Mouse (Mus musculus) bone marrow macrophage, adult 2 months (primary cell): Measurements from ENCODE around the gene Aldh16a1. TPM values are rescaled to one million over a fixed set of nuclear protein-coding genes. Genes with fewer than 3 reads are reported as not detected.

Experiments used
- H3K27ac ChIP-seq: 2 replicates; pipeline ENCODE4 v1.5.1; 2012; ENCODE audit warnings: low read depth, low read length; ENCODE audit not compliant: insufficient read depth
- H3K4me1 ChIP-seq: 2 replicates; pipeline ENCODE4 v1.6.1; 2012; ENCODE audit warnings: low read length; ENCODE audit not compliant: control insufficient read depth, insufficient read depth
- H3K4me3 ChIP-seq: 2 replicates; pipeline ENCODE4 v1.5.1; 2012; ENCODE audit warnings: mild to moderate bottlenecking, low read length, moderate library complexity; ENCODE audit not compliant: insufficient read depth
- CTCF ChIP-seq: IDR thresholded peaks from 2 replicates; pipeline ENCODE4 v1.5.1; 2012; ENCODE audit warnings: low read depth, mild to moderate bottlenecking, low read length, moderate library complexity
- POLR2A ChIP-seq: IDR thresholded peaks from 2 replicates; pipeline ENCODE4 v1.6.1; 2012; ENCODE audit warnings: mild to moderate bottlenecking, low read depth, low read length, borderline replicate concordance
- polyA plus RNA-seq: library from polyadenylated mRNA; stranded (reverse); fragments of >200 nt; gene quantifications from 2 replicates; pipeline ENCODE4 v1.2.4, GENCODE M21; 2012; ENCODE audit not compliant: missing spikeins, insufficient read depth, insufficient read length

The Aldh16a1 gene
- polyA plus RNA-seq, 1 experiment, result 89.0 TPM

DNA sequence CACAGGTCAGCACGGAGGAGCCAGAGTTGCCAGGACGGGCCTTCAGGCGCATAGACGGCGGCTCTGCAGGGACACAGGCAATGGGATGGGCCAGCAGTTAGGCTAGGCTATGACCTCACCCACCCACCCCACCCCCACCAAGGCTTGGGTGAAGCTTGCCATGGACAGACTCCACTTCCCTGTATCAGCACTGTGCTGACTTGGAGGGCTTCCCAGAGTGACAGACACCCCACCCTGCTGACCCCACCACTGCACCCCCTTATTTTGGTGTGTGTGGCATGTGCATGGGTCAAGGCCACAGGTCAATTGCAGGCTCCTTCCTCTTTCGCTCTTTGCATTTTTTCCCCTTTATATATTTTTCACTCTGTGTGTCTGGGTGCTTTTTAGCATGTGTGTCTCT lies 59.0 kb downstream of the Aldh16a1 start:
- no peak overlapping the region for H3K4me3 ChIP-seq
- no peak for TF ChIP-seq POLR2A
- no peak for TF ChIP-seq CTCF
- peaks cover 42% of the 10 kb centered on the region for H3K4me1 ChIP-seq
- peak overlapping the region; percentile 72 for H3K27ac ChIP-seq

DNA sequence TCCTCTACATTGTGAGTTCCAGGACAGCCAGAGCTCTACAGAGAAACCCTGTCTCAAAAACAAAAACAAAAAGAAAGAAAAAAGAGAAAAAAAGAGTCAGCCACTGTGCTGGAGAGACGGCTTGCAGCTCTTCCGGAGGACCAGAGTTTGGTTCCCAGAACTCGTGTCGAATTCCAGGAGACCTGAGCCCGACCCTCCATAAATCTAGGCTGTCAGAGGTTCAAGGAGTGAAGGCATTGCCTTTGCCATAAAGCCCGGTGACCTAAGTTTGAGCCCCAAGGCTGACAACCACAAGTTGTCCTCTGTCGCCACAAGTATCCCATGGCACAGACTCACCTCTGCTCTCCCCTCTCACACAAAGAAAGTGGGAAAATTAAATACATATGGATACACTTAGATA lies 60.3 kb downstream of the Aldh16a1 start:
- H3K4me1 ChIP-seq, result peaks cover 42% of the 10 kb centered on the region
- TF ChIP-seq CTCF (no peak), POLR2A (no peak)

DNA sequence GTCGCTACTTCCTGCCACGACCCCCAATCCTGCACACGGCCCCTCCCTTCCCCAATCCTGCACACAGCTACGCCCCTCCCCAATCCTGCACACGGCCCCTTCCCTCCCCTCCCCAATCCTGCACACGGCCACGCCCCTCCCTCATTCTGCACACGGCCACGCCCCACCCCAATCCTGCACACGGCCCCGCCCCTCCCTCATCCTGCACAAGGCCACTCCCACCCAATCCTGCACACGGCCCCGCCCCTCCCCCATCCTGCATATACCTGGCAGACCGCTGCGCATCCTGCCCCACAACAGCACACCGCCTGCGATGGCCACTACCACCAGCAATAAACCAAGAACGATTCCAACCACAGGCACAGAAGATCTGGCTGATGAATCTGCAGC lies 60.9 kb downstream of the Aldh16a1 start:
- Histone ChIP-seq H3K4me3 (no peak overlapping the region), H3K27ac (no peak overlapping the region), H3K4me1 (peaks cover 40% of the 10 kb centered on the region)
- TF ChIP-seq CTCF (no peak), POLR2A (no peak)

More for the DNA sequence above, 60.3 kb downstream of the Aldh16a1 start:
- H3K27ac ChIP-seq, result no peak overlapping the region
- no peak overlapping the region for H3K4me3 ChIP-seq

DNA sequence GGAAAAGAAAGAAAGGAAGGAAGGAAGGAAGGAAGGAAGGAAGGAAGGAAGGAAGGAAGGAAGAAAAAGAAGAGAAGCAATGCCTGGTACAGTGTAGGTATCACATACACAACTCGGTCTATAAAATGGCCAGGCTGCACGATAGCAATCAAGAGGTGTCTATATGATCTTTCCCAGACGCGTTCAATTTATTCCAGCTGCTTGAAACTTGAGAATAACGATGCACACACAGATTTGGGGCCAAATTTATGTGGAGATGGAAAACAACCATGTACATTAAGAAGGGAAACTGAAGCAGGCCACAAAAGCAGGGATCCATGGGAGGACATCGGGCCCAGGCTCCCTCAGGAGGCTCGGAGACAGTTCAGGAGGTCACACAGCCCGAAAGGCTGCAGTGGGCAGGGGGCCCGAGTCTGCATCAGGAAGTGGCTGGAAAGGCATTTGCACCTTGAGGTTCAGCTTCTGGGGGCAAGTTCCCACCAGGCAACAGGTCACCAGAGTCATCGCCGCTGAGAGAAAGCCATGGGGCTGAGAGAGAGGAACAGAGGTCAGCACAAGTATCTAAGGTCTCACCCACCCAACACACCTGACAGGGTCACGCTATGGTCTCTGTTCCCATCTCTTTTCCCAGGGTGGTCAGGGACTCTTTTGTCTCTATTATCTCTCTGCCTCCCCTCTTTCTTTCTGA lies 61.4 kb downstream of the Aldh16a1 start:
- H3K27ac ChIP-seq, result no peak overlapping the region
- peaks cover 35% of the 10 kb centered on the region for H3K4me1 ChIP-seq
- TF ChIP-seq POLR2A, result no peak
- TF ChIP-seq CTCF, result no peak
- H3K4me3 ChIP-seq, result no peak overlapping the region

DNA sequence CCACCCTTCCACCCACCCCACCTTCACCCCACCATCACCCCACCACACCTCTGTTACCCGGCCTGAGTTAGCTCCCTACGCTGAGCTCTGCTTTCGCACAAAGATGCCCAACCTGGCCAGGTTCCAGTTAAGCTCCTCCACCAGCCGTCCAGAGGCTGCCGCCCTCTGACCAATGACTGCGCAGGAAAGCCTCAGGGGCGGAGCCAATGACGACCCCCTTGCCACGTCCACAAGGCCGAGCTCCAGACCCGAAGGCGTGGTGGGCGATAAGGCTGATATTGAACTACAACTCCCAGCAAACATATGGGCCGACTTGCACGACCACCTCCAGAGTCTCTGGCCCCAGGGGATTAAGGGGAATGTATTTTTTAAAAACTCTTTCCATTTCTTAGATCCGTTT lies 62.3 kb downstream of the Aldh16a1 start, which contains the start of gene Rcn3:
Gene Rcn3, minus strand, starts transcription at position 174 of the 400 bp plus-strand sequence.
- Histone ChIP-seq H3K27ac (no peak within 1 kb of the TSS), H3K4me3 (no peak within 1 kb of the TSS), H3K4me1 (peaks cover 28% of the 10 kb centered on the region)
- TF ChIP-seq POLR2A (no peak), CTCF (no peak)

DNA sequence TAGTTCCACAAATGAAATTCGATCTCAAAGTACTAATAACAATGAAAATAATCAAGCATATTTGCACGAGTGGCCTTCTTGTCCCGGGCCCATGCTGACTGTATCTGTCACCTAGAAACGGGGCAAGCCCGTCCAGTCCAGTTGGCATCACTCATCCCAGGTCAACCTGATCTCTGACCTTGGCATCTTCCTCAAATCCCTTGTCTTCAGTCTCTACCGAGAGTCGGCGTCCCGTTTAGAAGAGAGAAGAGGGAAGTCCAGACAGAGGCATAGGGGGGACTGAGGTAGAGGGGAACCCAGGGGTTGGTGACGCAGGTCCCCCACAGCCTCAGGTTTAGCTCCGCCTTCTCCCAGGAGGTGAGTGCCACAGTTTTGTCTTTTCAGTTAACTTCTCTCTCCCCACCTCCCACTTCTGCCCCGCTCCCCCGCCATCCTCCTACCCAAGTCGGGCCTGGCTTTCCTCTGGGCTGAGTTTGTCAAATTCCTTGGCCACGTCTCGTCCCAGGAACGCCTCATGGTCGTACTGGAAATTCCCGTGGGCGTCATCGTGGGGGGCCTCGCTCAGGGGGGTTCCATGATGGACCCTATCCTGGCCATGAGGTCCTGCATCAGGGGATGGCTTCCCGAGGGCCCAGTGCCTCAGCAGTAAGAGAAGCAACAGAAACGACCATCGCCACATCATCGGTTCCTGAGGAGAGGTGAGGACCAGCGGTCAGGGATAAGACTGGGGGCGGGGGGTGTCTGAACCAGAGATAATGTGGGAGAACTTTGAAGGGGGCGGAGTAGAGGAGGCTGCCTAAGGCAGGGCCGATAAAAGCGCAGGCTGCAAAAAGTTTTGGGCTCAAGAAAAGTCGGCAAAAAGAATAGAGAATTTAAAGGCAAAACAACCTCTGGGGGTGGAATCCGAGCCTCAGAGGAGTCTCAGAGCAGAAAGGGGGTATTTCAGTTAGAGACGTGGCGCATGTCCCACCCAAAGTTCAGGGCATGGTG lies 63.1 kb downstream of the Aldh16a1 start:
- TF ChIP-seq CTCF (no peak), POLR2A (no peak)
- H3K4me3 ChIP-seq, result no peak overlapping the region
- no peak overlapping the region for H3K27ac ChIP-seq
- peaks cover 21% of the 10 kb centered on the region for H3K4me1 ChIP-seq

Other genes with a start within 250 kb of the Aldh16a1 start
- gene Ap2a1, start 225.1 kb downstream of the Aldh16a1 start, polyA plus RNA-seq, result 42.3 and 56.7 TPM in 2 replicates
- not detected in 2 replicates for gene Tsks, start 211.4 kb downstream of the Aldh16a1 start, polyA plus RNA-seq
- gene Cpt1c, start 179.7 kb downstream of the Aldh16a1 start, polyA plus RNA-seq, result 0.99 and 2.3 TPM in 2 replicates
- 54.4 and 61.6 TPM in 2 replicates for gene Prmt1, start 168.0 kb downstream of the Aldh16a1 start, polyA plus RNA-seq
- gene Irf3, start 156.9 kb downstream of the Aldh16a1 start, polyA plus RNA-seq, result 91.0 and 94.7 TPM in 2 replicates
- 15.3 and 16.0 TPM in 2 replicates for gene Bcl2l12, start 155.9 kb downstream of the Aldh16a1 start, polyA plus RNA-seq
- 44.3 and 47.3 TPM in 2 replicates for gene Scaf1, start 138.2 kb downstream of the Aldh16a1 start, polyA plus RNA-seq
- gene Rras, start 136.6 kb downstream of the Aldh16a1 start, polyA plus RNA-seq, result 119 and 123 TPM in 2 replicates
- 19.3 and 22.5 TPM in 2 replicates for gene Prr12, start 101.7 kb downstream of the Aldh16a1 start, polyA plus RNA-seq
- gene Nosip, start 92.2 kb downstream of the Aldh16a1 start, polyA plus RNA-seq, result 68.2 and 68.9 TPM in 2 replicates
- 22.9 and 23.6 TPM in 2 replicates for gene Prrg2, start 91.9 kb downstream of the Aldh16a1 start, polyA plus RNA-seq
- gene Rcn3, start 62.4 kb downstream of the Aldh16a1 start, polyA plus RNA-seq, result 3.1 and 4.6 TPM in 2 replicates
- 149 and 150 TPM in 2 replicates for gene Fcgrt, start 50.7 kb downstream of the Aldh16a1 start, polyA plus RNA-seq
- 1,675 and 1,722 TPM in 2 replicates for gene Rps11, start 30.1 kb downstream of the Aldh16a1 start, polyA plus RNA-seq
- gene Rpl13a, start 25.8 kb downstream of the Aldh16a1 start, polyA plus RNA-seq, result 1,569 and 1,898 TPM in 2 replicates
- gene Gm45713, start 18.4 kb downstream of the Aldh16a1 start, polyA plus RNA-seq, result not detected in 2 replicates
- 28.2 and 30.8 TPM in 2 replicates for gene Flt3l, start 18.2 kb downstream of the Aldh16a1 start, polyA plus RNA-seq
- 65.7 and 66.7 TPM in 2 replicates for gene Pih1d1, start 281 bp downstream of the Aldh16a1 start, polyA plus RNA-seq
- gene Slc17a7, start 9.4 kb upstream of the Aldh16a1 start, polyA plus RNA-seq, result not detected in 2 replicates
- not detected in 2 replicates for gene Gfy, start 25.0 kb upstream of the Aldh16a1 start, polyA plus RNA-seq
- not detected in 2 replicates for gene Pth2, start 26.4 kb upstream of the Aldh16a1 start, polyA plus RNA-seq
- 0.24 TPM in 1 of 2 replicates, not detected in the other for gene Ccdc155, start 50.3 kb upstream of the Aldh16a1 start, polyA plus RNA-seq
- gene Dkkl1, start 57.6 kb upstream of the Aldh16a1 start, polyA plus RNA-seq, result not detected in 2 replicates
- 2.1 TPM in 1 of 2 replicates, not detected in the other for gene Tead2, start 61.2 kb upstream of the Aldh16a1 start, polyA plus RNA-seq
- 238 and 243 TPM in 2 replicates for gene Cd37, start 84.5 kb upstream of the Aldh16a1 start, polyA plus RNA-seq
- not detected in 2 replicates for gene Slc6a16, start 86.5 kb upstream of the Aldh16a1 start, polyA plus RNA-seq
- not detected in 2 replicates for gene Slc6a21, start 122.9 kb upstream of the Aldh16a1 start, polyA plus RNA-seq
- 14.1 and 16.0 TPM in 2 replicates for gene Trpm4, start 179.2 kb upstream of the Aldh16a1 start, polyA plus RNA-seq
- not detected in 2 replicates for gene Hrc, start 180.7 kb upstream of the Aldh16a1 start, polyA plus RNA-seq
- 1.6 and 1.8 TPM in 2 replicates for gene Ppfia3, start 212.4 kb upstream of the Aldh16a1 start, polyA plus RNA-seq
- gene Lin7b, start 216.0 kb upstream of the Aldh16a1 start, polyA plus RNA-seq, result 3.0 and 3.6 TPM in 2 replicates
- gene Snrnp70, start 241.2 kb upstream of the Aldh16a1 start, polyA plus RNA-seq, result 385 and 416 TPM in 2 replicates